Mouse (Mus musculus) mature B cell (primary cell): ENCODE measurements around the gene Dusp12.

Source experiments
- in situ Hi-C: fragments of 300-500 bp; cut with MboI; formaldehyde crosslinking; loops from 2 replicates; pipeline ENCODE4 v1.14.3; 2019

Dusp12 gene

GRCm38 (mm10) chr1:170898413-170899075 is 13.2 kb upstream of the Dusp12 start:
- in situ Hi-C loops, result loop anchor here (10.0 to 25.0 kb wide), 3 partner anchors 206 to 1189 kb away; partner anchors contain the start of genes Apoa2, Copa, Ncstn and Tomm40l

GRCm38 (mm10) chr1:170896651-170897281 is 11.4 kb upstream of the Dusp12 start:
- in situ Hi-C loops, result loop anchor here (10.0 to 25.0 kb wide), 3 partner anchors 208 to 1191 kb away; partner anchors contain the start of genes Apoa2, Copa, Ncstn and Tomm40l

DNA sequence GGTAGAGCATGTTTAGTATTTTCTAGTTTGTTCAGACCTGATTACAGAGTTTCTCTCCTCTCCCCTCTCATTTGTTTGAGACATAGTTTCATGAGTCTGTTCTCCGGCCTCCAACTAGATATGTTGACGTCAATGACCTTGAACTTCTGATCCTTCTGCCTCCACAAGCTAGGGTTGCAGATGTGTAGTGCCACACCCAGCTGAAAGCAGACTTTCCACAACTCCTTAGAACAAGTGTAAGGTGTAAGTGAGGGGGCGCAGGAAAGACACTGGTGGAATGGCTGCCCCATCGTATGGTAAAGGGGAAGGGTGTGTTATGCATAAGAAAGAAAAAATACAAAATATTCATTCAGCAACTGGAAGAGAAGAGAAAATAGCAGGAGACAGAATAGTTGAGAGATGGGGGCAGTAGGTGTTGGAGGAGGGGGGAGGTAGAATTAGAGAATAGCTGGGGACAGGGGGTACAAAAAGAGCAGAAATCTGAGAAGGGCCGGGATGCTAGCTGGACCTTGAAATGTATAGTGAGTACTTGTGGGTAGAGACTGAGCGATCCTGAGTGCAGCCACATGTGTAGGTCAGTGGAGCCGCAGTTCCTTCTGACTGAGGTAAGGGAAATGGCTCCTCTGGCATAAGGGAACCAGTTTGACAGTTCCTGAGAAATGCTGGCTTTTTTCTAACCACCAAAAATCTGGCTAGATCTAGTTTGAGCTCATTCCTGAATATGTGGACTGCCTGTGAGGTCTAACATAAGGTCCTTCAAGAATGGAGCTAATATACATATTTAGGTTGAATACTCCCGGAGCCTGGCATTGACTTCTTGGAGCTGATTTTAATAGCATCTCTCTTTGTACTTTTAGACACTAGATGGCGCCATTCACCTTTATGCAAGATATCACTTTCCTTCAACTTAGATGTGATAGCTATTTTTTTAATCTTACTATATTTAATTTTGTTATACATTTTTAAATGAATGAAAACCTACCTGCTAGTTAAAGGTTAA is 9.6 kb upstream of the Dusp12 start:
- in situ Hi-C loops, result loop anchor here (10.0 to 25.0 kb wide), 3 partner anchors 210 to 1192 kb away; partner anchors contain the start of genes Apoa2, Copa, Ncstn and Tomm40l

DNA sequence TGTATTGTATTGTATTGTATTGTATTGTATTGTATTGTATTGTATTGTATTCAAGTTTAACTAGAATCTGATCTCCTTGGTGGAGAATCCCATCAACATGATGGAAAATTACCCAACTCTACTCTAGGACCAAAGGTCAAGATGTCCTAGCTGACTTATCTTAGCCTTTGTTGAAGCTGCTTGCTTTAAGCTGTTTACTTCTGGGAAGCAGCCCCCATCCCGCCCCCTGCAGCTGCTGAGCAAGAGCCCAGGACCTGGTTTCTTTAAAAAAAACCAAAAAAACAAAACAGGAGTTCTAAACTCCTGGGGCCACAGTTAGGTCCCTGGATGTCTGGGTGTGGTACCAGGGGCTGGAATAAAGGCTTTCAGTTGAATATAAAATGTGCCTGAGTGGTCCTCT is 6.9 kb upstream of the Dusp12 start:
- in situ Hi-C loops, result loop anchor here (10.0 to 25.0 kb wide), 3 partner anchors 213 to 1195 kb away; partner anchors contain the start of genes Apoa2, Copa, Ncstn and Tomm40l

- in situ Hi-C loops, result loop anchor here (10.0 to 25.0 kb wide), 3 partner anchors 213 to 1196 kb away; partner anchors contain the start of genes Apoa2, Copa, Ncstn and Tomm40l
Measured at GRCm38 (mm10) chr1:170891646-170892045, 6.3 kb upstream of the Dusp12 start.

GRCm38 (mm10) chr1:170889310-170889709 is 4.0 kb upstream of the Dusp12 start:
- in situ Hi-C loops, result loop anchor here (25.0 kb wide), 1 partner anchor 1198 kb away; the partner anchor contains the start of genes Copa and Ncstn

- in situ Hi-C loops, result loop anchor here (25.0 kb wide), 1 partner anchor 1201 kb away; the partner anchor contains the start of genes Copa and Ncstn
Measured at GRCm38 (mm10) chr1:170886044-170886458, 711 bp upstream of the Dusp12 start.

DNA sequence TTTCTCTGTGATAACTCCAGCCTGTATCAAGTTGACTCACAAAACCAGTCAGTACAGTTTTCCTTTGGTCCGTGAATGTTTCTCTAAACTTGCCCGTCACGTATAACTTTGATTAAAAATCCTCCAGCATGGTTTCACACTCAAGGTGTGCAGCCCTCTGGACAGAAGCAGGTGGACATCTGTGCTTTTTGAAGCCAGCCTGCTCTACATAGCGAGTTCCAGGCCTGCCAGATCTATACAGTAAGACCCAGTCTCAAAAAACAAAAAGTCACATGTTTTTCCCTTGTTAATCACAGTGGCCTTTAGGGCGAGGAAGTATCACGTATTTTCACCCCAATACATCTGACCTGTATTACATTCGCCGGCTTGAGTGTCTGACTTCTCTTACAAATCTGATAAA is 950 bp downstream of the Dusp12 start:
- in situ Hi-C loops, result loop anchor here (25.0 kb wide), 1 partner anchor 1203 kb away; the partner anchor contains the start of genes Copa and Ncstn

DNA sequence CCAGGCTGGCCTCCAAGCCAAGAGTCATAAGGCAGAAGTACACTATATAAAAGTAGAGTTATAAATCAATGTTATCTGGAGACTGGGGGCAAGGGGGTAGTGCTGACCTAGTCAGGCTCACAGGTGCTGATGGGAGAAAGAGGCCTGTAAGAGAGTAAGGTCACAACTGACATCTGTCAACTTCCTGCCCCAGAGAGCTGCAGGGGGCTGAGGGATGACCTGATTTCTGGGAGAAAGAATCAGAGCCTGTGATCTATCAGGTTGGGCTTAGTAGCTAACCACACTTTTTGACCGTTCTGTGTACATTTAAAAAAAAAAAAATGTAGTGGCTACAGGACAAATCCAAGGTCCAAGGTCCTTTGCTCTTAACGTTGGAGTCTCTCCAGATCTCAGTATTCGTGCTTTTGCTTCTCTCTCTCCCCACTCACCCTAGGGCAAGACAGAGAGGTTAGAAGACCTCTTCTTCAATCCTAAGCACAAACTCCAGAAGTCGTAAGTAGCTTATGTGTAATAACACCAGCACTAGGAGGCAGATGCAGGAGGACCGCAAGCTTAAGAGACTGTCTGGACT is 2.3 kb downstream of the Dusp12 start:
- in situ Hi-C loops, result loop anchor here (25.0 kb wide), 1 partner anchor 1204 kb away; the partner anchor contains the start of genes Copa and Ncstn

DNA sequence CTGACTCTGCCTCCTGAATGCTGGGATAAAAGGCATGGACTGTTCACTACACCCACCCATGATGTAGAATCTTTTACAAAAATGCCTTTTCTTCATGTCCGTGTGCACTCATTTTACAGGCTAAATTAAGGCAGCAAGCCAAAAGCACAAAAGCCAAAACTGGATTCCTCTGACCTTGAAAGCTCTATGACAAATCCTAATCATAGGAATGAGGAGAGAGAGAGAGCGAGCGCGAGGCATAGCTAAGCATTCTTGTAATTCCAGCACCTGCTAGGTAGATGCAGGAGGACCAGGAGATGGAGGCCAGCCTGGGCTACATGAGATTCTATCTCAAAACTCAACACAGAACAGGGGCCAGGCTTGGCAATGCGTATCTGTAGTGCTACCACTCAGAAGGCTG is 8.4 kb downstream of the Dusp12 start:
- in situ Hi-C loops, result loop anchor here (25.0 kb wide), 1 partner anchor 1210 kb away; the partner anchor contains the start of genes Copa and Ncstn

GRCm38 (mm10) chr1:170875676-170876075 is 9.7 kb downstream of the Dusp12 start:
- in situ Hi-C loops, result loop anchor here (25.0 kb wide), 1 partner anchor 1212 kb away; the partner anchor contains the start of genes Copa and Ncstn

DNA sequence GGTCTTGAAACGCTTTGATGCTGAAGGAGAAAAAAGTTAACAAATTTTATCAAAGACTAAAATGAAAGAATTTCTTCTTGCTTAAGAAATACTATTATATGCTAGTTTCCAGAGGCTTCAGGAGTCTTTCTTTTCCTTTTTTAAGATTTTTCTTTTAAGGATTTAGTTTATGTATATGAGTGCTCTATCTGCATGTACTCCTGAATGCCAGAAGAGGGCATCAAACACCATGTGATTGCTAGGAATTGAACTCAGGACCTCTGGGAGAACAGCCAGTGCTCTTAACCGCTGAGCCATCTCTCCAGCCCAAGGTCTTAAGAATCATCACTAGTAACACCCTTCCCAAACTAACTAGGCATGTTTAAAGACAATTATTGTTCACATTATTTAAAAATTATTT is 13.4 kb downstream of the Dusp12 start:
- in situ Hi-C loops, result no loop called here

DNA sequence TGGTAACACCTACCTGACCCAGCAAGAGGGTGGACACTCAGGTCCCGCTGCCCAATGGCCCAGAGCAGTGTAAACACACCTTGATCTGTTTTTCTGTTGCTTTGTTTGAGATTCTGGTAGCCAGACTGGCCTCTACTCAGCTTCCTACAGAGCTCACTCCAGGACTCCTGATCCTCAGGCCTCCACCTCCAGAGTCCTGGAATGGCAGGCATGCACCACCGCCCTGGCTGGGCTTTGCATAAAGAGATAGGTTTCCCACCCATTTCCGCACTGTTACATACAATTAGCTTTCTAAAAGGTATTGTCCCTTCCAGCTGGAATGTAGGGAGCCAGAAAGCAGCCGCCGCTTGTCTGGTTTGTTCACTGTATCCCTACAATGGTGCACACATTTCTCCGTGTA is 13.9 kb downstream of the Dusp12 start:
- in situ Hi-C loops, result no loop called here

DNA sequence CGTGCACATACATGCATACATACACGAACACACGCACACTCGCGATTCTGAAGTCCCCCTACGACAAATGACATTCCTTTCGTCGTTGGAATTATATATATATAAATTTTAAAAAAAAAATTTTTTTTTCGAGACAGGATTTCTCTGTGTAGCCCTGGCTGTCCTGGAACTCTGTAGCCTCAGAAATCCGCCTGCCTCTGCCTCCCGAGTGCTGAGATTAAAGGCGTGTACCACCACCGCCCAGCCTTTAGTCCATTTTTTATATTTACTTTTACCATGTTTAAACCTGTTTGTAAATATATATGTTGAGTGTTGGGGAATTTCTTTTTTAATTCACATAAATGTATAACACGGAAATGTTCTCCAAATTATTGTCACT is 16.4 kb downstream of the Dusp12 start:
- in situ Hi-C loops, result no loop called here

- in situ Hi-C loops, result no loop called here
Measured at GRCm38 (mm10) chr1:170868107-170868904, 17.0 kb downstream of the Dusp12 start.

- in situ Hi-C loops, result no loop called here
Measured at GRCm38 (mm10) chr1:170867691-170868105, 17.6 kb downstream of the Dusp12 start, which contains the start of gene Atf6. Gene Atf6 (minus strand): TSS chr1:170867771.

GRCm38 (mm10) chr1:170866992-170867690 is 18.2 kb downstream of the Dusp12 start:
- in situ Hi-C loops, result no loop called here

DNA sequence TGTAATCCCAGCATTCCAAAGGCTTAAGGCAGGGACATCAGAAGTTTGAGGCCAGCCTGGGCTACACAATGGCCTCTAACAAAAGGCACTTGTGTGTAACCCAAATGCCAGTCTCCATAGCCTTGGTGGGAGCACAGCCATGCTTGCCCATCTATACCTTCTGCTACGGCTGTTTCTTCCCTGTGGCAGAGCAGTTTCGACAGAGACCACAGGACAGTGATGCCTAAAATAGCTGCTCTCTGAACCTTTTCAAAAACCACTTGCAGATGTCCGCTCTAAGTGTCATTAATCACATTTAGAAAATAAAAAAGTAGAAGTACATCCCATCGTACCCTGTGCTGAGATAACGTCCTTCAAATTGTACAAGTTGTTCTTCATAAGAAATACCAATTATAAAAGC is 19.9 kb downstream of the Dusp12 start:
- in situ Hi-C loops, result no loop called here

GRCm38 (mm10) chr1:170864754-170865153 is 20.6 kb downstream of the Dusp12 start:
- in situ Hi-C loops, result no loop called here
